Mouse (Mus musculus): Measurements from ENCODE around the gene Esr1. TPM values are rescaled to one million over a fixed set of nuclear protein-coding genes. Genes with fewer than 3 reads are reported as not detected.

The Esr1 gene
- polyA plus RNA-seq, 1 experiment from 2014 or later: 0.26 TPM

DNA sequence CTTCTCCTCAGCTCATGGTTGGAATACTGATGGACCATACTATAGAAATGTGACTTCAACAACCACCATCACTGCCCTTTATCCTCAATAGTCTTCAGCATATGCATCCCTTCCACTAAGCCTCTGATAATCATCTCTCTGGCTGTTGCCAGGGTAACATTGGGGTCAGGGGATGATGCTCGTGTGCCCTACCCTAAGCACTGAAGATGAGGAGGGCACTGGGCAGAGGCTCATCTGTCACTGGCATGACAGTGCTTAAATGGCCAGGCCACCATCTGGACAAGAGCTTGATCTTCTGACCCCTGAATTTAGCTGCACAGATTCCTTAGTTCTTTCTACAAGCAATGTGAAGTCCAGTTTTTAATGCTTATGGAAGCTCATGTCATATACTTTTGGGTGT, 405.8 kb downstream of the Esr1 start:
- H3K36me3 ChIP-seq: no peaks in the 10 kb centered on the region
- no peaks in the 10 kb centered on the region for H3K4me1 ChIP-seq
- ATAC-seq (ENCODE audit: borderline replicate concordance, extremely low read depth, low FRiP score, low TSS enrichment): no peak
- H3K9me3 ChIP-seq: no peaks in the 10 kb centered on the region
- no peak overlapping the region for H3K4me3 ChIP-seq
- WGBS: 42% methylated on average over 1 of the region's 1 CpGs
- H3K27me3 ChIP-seq: no peaks in the 10 kb centered on the region
- H3K4me2 ChIP-seq: no peak overlapping the region
- H3K9ac ChIP-seq: no peak overlapping the region
- H3K27ac ChIP-seq: no peak overlapping the region

- ATAC-seq (ENCODE audit: borderline replicate concordance, extremely low read depth, low FRiP score, low TSS enrichment): no peak
- H3K27ac ChIP-seq: no peak overlapping the region
- H3K36me3 ChIP-seq: no peaks in the 10 kb centered on the region
- H3K4me3 ChIP-seq: no peak overlapping the region
- no peaks in the 10 kb centered on the region for H3K4me1 ChIP-seq
- H3K9ac ChIP-seq: no peak overlapping the region
- 93% methylated on average over 4 of the region's 4 CpGs for WGBS
- no peak overlapping the region for H3K4me2 ChIP-seq
- no peaks in the 10 kb centered on the region for H3K9me3 ChIP-seq
- no peaks in the 10 kb centered on the region for H3K27me3 ChIP-seq
Measured at GRCm38 (mm10) chr10:5025906-5026305, 414.5 kb downstream of the Esr1 start.

DNA sequence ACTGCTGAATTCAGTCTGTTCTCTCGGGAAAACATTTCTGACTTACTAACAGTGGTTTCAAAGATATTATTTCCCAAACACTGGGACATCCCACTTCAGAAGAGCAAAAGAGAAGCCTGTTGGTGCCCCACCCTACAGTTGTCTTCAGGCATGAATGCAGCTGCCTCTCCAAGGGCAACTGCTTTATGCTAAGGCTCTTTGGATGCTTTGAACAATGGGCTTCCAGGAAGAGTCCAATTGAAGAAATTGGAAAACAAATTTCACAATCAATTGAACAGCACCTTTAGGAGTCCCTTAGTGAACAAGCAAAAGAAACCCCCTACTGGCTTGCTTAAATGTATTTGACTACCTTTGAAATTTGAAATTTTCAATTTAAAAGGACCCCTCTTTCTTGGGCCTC, 415.8 kb downstream of the Esr1 start:
- H3K27ac ChIP-seq: no peak overlapping the region
- no peak overlapping the region for H3K9ac ChIP-seq
- no peak overlapping the region for H3K4me2 ChIP-seq
- H3K4me3 ChIP-seq: no peak overlapping the region
- WGBS: 78% methylated on average over 1 of the region's 1 CpGs
- H3K36me3 ChIP-seq: 0 out of 2 replicates have a peak, but pooled peaks cover 3% of the 10 kb centered on the region
- H3K27me3 ChIP-seq: no peaks in the 10 kb centered on the region
- no peaks in the 10 kb centered on the region for H3K4me1 ChIP-seq
- ATAC-seq (ENCODE audit: borderline replicate concordance, extremely low read depth, low FRiP score, low TSS enrichment): no peak
- H3K9me3 ChIP-seq: no peaks in the 10 kb centered on the region

DNA sequence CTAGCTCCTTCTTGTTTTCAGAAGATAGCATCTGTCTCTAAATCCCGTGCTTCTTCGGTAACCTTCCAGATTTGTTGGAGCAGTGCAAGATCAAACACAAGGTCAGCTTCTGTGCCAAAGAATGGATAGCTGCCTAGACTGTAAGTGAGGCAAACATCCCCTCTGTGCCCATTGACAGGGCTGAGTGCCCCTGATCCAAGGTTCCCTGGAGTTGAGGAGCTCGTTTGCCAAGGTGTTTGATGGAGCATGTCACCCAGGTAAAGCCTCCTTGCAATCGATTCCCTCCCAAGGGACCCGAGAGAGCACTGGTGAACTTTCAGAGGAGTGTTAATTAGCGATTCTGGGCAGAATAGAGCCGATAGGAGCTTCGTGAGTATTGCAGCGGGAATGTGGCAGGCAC, 416.9 kb downstream of the Esr1 start:
- Histone ChIP-seq H3K9ac (no peak overlapping the region), H3K9me3 (no peaks in the 10 kb centered on the region), H3K4me2 (no peak overlapping the region), H3K4me1 (no peaks in the 10 kb centered on the region), H3K4me3 (no peak overlapping the region), H3K36me3 (0 out of 2 replicates have a peak, but pooled peaks cover 3% of the 10 kb centered on the region), H3K27me3 (no peaks in the 10 kb centered on the region), H3K27ac (no peak overlapping the region)
- 79% methylated on average over 9 of the region's 9 CpGs for WGBS
- no peak for ATAC-seq (ENCODE audit: borderline replicate concordance, extremely low read depth, low FRiP score, low TSS enrichment)

DNA sequence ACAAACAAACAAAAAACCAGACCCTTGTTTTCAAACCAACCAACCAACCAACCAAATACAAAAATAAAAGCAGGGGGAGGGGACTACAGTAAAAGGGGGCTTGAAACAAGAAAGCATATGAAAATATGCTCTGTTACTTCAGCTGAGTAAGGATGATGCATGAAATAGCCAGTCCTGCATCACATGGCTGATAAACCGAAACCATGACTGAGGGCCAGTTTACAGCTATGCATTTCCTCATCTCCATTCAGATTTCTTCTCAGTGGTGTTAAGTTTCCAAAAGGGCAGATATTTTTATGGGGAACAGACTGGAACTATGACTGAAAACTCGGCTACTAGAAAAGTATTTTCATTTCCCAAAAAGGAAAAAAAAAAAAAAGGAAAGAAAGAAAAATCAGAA, 417.8 kb downstream of the Esr1 start:
- Histone ChIP-seq H3K9ac (no peak overlapping the region), H3K4me3 (no peak overlapping the region), H3K9me3 (no peaks in the 10 kb centered on the region), H3K27me3 (no peaks in the 10 kb centered on the region), H3K4me2 (no peak overlapping the region), H3K36me3 (0 out of 2 replicates have a peak, but pooled peaks cover 3% of the 10 kb centered on the region), H3K27ac (no peak overlapping the region), H3K4me1 (no peaks in the 10 kb centered on the region)
- 72% methylated on average over 2 of the region's 2 CpGs for WGBS
- ATAC-seq (ENCODE audit: borderline replicate concordance, extremely low read depth, low FRiP score, low TSS enrichment): no peak

DNA sequence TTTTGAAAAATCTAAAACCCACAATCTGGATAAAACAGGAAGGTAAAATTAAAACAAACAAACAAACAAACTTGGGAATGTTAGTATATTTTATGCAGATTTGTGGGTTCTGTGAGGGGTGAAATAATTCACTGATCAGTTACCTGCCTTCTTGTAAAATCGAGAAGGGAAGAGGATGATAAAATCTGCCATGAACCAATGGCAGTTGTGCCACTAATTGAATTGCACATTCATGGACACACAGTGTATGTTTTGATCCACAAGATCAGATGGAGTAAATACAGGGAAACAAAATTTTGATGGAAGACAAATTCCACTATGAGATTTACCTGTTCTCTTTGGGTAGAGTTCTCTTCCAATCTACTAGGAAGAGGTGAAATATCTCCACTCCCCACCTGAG, 418.5 kb downstream of the Esr1 start:
- Histone ChIP-seq H3K9me3 (no peaks in the 10 kb centered on the region), H3K36me3 (0 out of 2 replicates have a peak, but pooled peaks cover 3% of the 10 kb centered on the region), H3K27me3 (no peaks in the 10 kb centered on the region), H3K4me3 (no peak overlapping the region), H3K9ac (no peak overlapping the region), H3K27ac (no peak overlapping the region), H3K4me2 (no peak overlapping the region), H3K4me1 (no peaks in the 10 kb centered on the region)
- ATAC-seq (ENCODE audit: borderline replicate concordance, extremely low read depth, low FRiP score, low TSS enrichment): no peak
- WGBS: 83% methylated on average over 1 of the region's 1 CpGs

- ATAC-seq (ENCODE audit: borderline replicate concordance, extremely low read depth, low FRiP score, low TSS enrichment): no peak
- no peaks in the 10 kb centered on the region for H3K27me3 ChIP-seq
- no peaks in the 10 kb centered on the region for H3K4me1 ChIP-seq
- H3K9ac ChIP-seq: no peak overlapping the region
- no peak overlapping the region for H3K4me2 ChIP-seq
- H3K4me3 ChIP-seq: no peak overlapping the region
- 0 out of 2 replicates have a peak, but pooled peaks cover 3% of the 10 kb centered on the region for H3K36me3 ChIP-seq
- WGBS: 58% methylated on average over 15 of the region's 15 CpGs
- no peaks in the 10 kb centered on the region for H3K9me3 ChIP-seq
- H3K27ac ChIP-seq: no peak overlapping the region
Measured at GRCm38 (mm10) chr10:5032192-5033048, 421.0 kb downstream of the Esr1 start.

DNA sequence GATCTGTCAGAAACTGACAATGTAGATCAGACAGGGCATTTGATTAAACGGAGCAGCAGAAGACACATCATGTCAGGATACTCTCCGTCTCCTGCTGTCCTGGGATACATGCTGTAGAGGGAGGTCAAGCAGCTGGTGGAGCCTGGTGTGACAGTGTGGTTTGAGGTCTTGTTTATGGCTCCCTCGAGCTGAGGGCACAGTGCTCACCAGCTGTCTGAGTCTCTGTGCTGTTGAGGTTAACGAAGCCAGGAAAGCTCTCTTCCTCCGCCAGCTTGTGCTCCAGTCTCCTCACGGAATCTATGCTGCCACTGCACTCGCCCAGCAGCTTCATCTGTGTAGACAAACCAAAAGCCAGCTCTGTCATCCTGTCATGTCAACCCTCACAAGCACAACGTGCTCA, 429.9 kb downstream of the Esr1 start:
- no peak overlapping the region for H3K9ac ChIP-seq
- no peaks in the 10 kb centered on the region for H3K27me3 ChIP-seq
- H3K27ac ChIP-seq: no peak overlapping the region
- ATAC-seq (ENCODE audit: borderline replicate concordance, extremely low read depth, low FRiP score, low TSS enrichment): no peak; the same call in 1 of the 2 replicates
- H3K4me3 ChIP-seq: no peak overlapping the region
- H3K4me2 ChIP-seq: no peak overlapping the region
- no peaks in the 10 kb centered on the region for H3K9me3 ChIP-seq
- H3K4me1 ChIP-seq: no peaks in the 10 kb centered on the region; the same call in 1 of the 2 replicates
- no peaks in the 10 kb centered on the region for H3K36me3 ChIP-seq
- 46% methylated on average over 8 of the region's 8 CpGs for WGBS

GRCm38 (mm10) chr10:5044481-5044880, 433.1 kb downstream of the Esr1 start:
- Histone ChIP-seq H3K27ac (no peak overlapping the region), H3K4me1 (no peaks in the 10 kb centered on the region; the same call in 1 of the 2 replicates), H3K36me3 (no peaks in the 10 kb centered on the region), H3K9me3 (no peaks in the 10 kb centered on the region), H3K27me3 (no peaks in the 10 kb centered on the region), H3K4me2 (no peak overlapping the region), H3K9ac (no peak overlapping the region), H3K4me3 (no peak overlapping the region)
- WGBS: 86% methylated on average over 8 of the region's 8 CpGs
- ATAC-seq (ENCODE audit: borderline replicate concordance, extremely low read depth, low FRiP score, low TSS enrichment): no peak

- H3K9me3 ChIP-seq: no peaks in the 10 kb centered on the region
- H3K27me3 ChIP-seq: no peaks in the 10 kb centered on the region
- no peak overlapping the region for H3K4me2 ChIP-seq
- ATAC-seq (ENCODE audit: borderline replicate concordance, extremely low read depth, low FRiP score, low TSS enrichment): no peak
- H3K4me3 ChIP-seq: no peak overlapping the region
- no peaks in the 10 kb centered on the region for H3K36me3 ChIP-seq
- H3K27ac ChIP-seq: no peak overlapping the region
- no peak overlapping the region for H3K9ac ChIP-seq
- 85% methylated on average over 7 of the region's 7 CpGs for WGBS
- H3K4me1 ChIP-seq: no peaks in the 10 kb centered on the region; the same call in 1 of the 2 replicates
Measured at GRCm38 (mm10) chr10:5045213-5045612, 433.8 kb downstream of the Esr1 start.

GRCm38 (mm10) chr10:5045671-5046070, 434.3 kb downstream of the Esr1 start:
- Histone ChIP-seq H3K27ac (no peak overlapping the region), H3K9me3 (no peaks in the 10 kb centered on the region), H3K4me3 (no peak overlapping the region), H3K4me1 (no peaks in the 10 kb centered on the region; the same call in 1 of the 2 replicates), H3K4me2 (no peak overlapping the region), H3K9ac (no peak overlapping the region), H3K36me3 (no peaks in the 10 kb centered on the region), H3K27me3 (no peaks in the 10 kb centered on the region)
- no peak for ATAC-seq (ENCODE audit: borderline replicate concordance, extremely low read depth, low FRiP score, low TSS enrichment)
- 85% methylated on average over 5 of the region's 5 CpGs for WGBS

All from lung, embryonic 15.5 days (tissue).